Mouse (Mus musculus) cerebellum, adult 2 months (tissue): ENCODE data around the gene Timm8b.

Source experiments
- CTCF ChIP-seq: fragments of 200-500 bp; IDR thresholded peaks from 2 replicates; pipeline ENCODE4 v1.5.1; 2011; ENCODE audit warnings: low read depth, mild to moderate bottlenecking, control low read depth, low read length, moderate library complexity, borderline replicate concordance; ENCODE audit not compliant: insufficient read depth
- POLR2A ChIP-seq: fragments of 200-500 bp; IDR thresholded peaks from 2 replicates; pipeline ENCODE4 v1.6.1; 2011; ENCODE audit warnings: low read length, control low read depth, borderline replicate concordance; ENCODE audit not compliant: insufficient read depth

- no peak for TF ChIP-seq CTCF
- no peak for TF ChIP-seq POLR2A
Observed at GRCm38 (mm10) chr9:50596973-50597372, 6.7 kb upstream of the Timm8b start.
